Mouse (Mus musculus) gastrocnemius, postnatal 4 days (tissue): ENCODE data around the gene Ackr2. TPM values are rescaled to one million over a fixed set of nuclear protein-coding genes. Genes with fewer than 3 reads are reported as not detected.
A peak's percentile ranks its signal among the peaks of the same experiment; 100 is the strongest.

ENCODE experiments used
- DNase-seq, 2 experiments: peaks; one replicate each; pipeline ENCODE4 v3.0.0; 2021 to 2022; ENCODE audit warnings: low spot score in 2 of 2, mixed read lengths in 2 of 2
- total RNA-seq, 2 experiments: library from RNA; stranded (reverse); gene quantifications; 2 replicates each; pipeline ENCODE4 v1.2.3; 2021

Ackr2 gene
- total RNA-seq, 2 experiments from 2014 or later = 1.8 to 1.9 TPM

- no peak for DNase-seq
Observed at GRCm38 (mm10) chr9:121914226-121914757, 16.1 kb downstream of the Ackr2 start.

DNA sequence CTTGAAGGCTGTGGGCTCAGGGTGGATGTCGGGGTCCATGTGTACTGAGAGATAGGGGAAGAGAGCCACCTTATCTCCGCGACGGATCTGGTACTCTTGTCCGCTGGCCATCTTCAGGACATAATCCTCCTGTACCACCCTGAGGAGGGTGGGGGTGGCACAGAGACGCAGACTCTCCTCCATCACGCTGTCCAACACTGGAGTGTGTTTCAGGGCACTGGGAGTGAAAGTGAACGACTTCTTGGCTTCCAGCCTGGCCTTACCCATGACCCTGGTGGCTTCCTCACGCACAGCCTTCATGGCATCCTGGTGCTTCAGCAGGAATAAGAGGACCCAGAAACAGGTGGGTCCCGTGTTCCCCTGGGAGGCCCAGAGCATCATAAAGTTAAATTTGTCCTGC lies 16.9 kb downstream of the Ackr2 start:
- no peak for DNase-seq

GRCm38 (mm10) chr9:121916102-121916501 lies 17.9 kb downstream of the Ackr2 start, which contains the start of gene Cyp8b1:
Gene Cyp8b1 (minus strand): TSS chr9:121916305.
- DNase-seq = no peak

- no peak for DNase-seq
Observed at GRCm38 (mm10) chr9:121919027-121919501, 20.9 kb downstream of the Ackr2 start.

DNA sequence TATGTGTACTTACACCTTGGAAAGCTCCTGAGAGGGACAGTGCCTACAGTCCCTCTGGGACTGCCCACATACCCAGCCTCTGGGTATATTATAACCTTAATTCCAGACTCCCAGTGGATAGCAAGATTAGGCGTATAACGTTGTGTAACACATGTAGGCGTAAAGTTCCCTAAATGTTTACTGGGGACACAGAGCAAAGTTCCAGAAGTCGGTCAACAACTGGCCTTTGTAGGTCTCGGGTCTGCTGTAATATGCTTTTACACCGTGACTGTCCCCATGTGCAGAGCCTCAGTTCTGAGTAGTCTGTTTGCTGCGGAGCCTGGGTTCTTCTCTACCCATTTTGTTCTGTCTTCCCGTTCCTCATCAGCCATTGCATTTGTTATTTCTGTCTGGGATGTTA lies 25.3 kb downstream of the Ackr2 start:
- DNase-seq = no peak

DNA sequence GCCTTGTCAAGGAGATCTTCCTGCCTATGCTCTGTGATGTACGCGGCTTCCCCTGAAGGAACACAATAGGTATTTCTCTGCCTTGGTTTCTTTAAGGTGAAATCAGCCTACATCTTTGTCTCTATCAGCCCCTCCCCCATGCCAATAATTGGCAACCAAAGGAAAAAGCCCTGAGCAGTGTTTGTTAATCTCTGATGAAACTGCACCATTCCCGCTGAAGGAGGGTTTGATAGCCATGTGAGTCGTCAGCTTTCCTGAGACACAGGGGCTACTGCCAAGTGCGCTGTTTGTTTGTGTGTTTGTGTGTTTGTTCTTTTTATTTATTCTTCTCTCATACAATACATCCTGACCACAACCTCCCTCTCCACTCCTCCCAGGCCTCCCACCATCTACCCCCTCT lies 25.8 kb downstream of the Ackr2 start:
- no peak for DNase-seq

DNA sequence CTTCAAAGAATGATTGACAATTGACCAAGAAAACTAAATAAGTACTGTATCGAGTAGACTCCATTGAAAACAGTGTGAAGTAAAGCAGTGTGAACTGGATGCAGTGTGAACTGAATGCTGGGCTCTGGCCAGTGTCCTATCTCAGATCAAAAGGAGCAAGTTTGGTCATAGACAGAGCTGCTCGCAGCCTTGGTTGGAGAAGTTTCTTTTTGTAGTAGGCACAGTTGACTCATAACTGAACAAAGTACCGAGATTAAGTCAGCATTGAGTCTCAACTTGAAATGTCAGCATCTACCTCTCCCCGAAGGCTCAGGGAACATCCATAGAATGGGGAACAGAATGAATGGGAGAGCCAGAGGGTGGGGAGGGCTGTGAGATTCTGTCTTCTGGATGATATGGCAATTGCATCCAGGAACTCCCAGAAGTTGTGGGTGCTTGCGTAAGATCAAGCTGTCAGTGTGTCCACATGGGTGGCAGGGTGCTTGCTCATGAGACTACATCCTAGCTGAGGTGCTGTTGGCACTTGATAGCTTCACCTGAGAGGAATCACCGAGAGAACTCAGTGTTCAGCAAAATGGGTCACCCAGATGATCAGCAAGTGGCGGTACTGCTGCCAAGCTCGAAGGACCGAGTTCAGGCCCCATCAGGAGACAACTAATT lies 26.9 kb downstream of the Ackr2 start:
- no peak for DNase-seq

- DNase-seq = no peak
Observed at GRCm38 (mm10) chr9:121925959-121926358, 27.8 kb downstream of the Ackr2 start.

DNA sequence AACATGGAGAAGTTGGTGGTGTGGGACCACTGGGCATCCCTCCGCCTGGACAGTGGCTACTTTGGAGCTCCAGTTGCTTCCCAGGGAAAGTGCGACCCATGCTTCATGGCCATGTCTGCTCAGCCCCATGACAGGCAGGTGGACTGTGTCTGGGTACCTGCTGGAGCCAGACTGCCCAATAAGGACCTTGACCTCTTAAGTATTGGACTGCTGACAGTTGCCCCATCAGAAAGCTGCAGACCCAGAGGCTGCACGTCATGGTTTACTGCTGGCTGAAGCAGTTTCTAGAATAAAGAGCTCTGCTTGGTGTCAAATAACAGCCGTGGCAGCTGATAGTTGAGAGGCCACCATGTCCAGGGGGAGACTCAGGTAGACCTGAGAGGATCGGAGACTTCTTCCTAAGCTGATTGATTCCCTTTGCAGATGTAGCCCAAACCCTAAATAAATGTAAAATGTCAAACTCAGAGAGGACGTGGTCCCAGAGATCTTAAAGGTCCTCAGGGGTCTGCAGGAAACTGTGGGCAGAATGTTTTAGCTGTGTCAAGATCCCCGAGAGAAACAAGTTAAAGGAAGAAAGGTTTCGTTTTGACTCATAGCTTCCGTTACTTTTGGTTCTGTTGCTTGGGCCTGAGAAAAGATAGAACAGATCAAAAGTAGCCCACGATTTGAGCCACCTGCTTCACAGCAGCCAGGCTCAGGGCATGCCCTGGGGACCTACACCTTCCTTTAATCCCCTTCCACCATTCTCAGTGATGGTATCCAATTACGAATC lies 28.7 kb downstream of the Ackr2 start:
- DNase-seq = no peak

GRCm38 (mm10) chr9:121927721-121928120 lies 29.6 kb downstream of the Ackr2 start:
- DNase-seq = no peak

- no peak for DNase-seq
Observed at GRCm38 (mm10) chr9:121928498-121928897, 30.3 kb downstream of the Ackr2 start.

DNA sequence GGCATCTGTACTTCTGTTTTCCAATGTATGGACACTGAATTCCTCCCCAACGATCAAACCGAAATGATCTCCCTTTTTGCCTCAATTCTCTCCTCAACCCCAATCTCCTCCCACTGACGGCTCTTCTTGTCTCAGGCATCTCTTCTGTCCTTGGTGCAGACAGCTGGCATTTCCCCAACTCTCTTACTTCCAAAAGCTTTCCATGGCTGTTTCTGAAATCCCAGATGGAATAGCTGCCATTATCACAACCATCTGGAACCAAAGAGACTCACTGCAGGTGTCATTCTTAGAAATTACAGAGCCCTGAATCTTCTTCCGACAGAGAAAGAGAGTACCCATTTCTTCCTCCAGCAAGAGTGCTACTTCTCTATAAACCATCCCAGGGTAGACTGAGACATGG lies 36.7 kb downstream of the Ackr2 start:
- DNase-seq = no peak

DNA sequence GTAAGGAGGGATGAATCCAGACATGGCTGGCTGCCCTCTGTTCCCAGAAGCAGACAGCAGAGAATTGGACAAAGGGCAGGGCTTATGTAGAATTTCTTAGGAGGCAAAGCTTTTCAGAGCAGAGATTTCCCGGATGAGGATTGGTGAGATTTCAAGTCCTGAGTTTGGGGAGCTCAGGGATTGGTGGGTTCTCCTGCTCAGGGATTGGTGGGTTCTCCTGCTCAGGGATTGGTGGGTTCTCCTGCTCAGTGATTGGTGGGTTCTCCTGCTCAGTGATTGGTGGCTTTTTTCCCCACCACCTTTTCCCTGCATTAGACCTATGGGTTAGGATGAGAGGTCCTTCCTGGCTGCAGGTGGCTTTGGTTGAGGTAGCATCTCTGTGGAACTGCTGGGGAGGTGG lies 38.8 kb downstream of the Ackr2 start:
- no peak for DNase-seq

DNA sequence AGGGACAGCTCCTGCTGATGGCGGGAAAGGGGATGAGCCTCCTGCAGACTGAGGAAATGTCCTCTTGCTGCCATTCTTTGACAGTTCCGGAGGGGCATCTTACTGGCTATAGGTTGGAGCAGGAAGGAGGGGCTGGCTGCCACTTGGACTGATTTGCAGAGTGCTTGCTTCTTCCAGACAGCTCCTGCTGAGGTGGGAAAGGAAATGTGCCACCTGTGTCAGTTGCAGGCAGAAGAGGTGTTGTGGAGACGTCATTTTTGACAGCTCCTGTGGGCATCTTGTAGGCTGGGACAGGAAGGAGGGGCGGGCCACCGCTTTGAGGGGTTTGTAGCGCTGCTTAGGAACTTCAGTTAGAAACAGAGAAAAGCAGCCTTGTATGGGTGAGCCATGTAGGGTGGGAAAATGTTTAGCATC lies 39.3 kb downstream of the Ackr2 start:
- no peak for DNase-seq

GRCm38 (mm10) chr9:121937944-121938355 lies 39.8 kb downstream of the Ackr2 start:
- no peak for DNase-seq

DNA sequence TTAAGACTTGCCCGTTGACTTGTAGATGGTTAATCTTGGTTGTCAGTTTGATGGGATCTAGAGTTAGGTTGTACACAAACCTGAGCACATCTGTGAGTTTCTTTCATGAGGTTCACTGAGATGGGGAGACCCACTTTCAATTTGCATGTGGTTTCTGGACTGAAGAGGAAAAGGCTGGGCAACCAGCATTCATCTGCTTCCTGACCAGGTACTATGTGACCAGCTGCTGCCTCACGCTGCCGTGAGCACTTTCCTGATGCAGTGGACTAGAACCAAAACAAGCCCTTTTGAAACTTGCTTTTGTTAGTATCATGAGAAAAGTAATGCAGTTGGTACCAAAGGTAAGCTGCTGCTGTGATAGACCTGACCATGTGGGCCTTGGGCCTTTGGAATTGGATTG lies 44.9 kb downstream of the Ackr2 start:
- no peak for DNase-seq

DNA sequence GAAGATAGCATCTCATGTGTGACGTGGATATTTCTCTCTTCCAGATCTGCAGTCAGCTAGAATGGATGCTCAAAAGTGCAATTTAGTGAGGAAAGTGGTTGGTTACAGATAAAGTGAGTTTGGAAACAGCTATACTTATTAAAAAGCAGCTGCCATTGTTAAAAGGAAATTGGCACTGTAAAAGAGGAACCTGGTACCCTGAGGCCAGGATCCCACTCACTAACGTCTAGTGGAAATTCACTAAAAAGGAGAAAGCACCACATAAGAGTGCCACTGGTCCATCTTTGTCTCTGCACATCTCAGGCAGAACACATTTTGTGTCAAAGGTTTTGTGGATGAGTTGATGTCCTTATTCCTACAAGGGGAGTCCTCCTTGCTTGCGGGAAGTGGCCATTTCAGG lies 45.5 kb downstream of the Ackr2 start:
- no peak for DNase-seq

GRCm38 (mm10) chr9:121947784-121948183 lies 49.6 kb downstream of the Ackr2 start:
- DNase-seq = peak in 1 of 2 experiments; percentile 67

DNA sequence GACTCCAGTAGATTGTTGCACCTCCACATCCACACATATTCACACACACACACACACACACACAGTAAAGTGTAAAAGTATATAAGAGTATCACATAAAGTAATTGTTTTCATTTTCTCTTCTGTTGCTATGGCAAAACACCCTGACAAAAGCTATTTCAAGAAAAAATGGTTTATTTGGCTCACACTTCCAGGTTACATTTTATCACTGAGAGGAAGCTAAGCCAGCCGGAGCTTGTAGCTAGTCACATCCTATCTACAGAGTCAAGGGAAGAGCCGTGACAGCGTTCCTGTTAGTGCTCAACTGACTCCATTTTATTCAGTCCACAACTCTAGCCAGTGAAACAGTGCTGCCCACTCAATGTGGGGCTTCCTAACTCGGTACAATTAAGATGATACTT lies 50.3 kb downstream of the Ackr2 start:
- DNase-seq = no peak

- DNase-seq = peak; percentile 70 to 80
Observed at GRCm38 (mm10) chr9:121950418-121951113, 52.4 kb downstream of the Ackr2 start, which contains the start of gene Fam198a. Gene Fam198a (plus strand): TSS chr9:121950988.

- no peak for DNase-seq
Observed at GRCm38 (mm10) chr9:121951114-121951423, 52.9 kb downstream of the Ackr2 start.

DNA sequence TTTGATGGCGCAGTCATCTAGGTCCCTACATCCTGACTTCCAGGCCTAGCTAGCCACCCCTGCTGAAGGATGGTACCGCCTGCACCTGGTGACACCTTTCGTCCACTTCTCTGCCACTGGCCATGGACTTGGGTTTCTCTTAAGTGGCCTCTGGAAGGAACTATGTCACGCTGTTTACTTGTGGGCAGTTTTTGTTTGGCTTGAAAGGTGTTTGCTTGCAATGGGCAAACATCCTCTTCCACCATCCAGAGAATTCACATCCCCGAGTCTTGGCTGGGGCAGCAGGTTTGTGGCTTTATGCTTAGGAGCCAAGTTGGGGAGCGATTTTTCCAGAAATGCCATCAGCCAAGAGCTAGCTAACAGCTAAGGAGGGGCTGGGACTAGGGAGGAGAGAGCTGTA lies 54.4 kb downstream of the Ackr2 start:
- no peak for DNase-seq
